ENCODE assay signal across 11 mouse cellular contexts in the genomic region with DNA sequence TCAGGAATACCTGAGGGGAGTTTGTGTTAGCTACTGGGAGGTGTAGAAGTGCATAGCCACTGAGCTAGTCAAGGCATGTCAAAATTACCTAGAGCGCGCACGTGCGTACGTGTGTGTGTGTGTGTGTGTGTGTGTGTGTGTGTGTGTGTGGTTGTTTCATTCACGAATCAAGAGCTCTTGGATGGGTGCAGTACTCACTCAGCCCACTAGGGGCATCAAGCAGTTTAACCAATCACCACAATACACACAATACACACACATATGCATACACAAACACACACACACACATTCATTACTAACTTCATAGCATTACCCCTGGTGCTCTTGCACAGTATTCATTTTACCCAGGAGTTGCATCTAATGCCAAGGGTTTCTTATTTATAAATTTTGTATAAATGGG.
DNase-seq lines count a peak whose midpoint lies in the region; ATAC-seq and TF ChIP-seq lines count a peak whose summit lies in the region.
"Had no signal": no experiment of that assay in that cellular context is flagged by ENCODE, and none has a peak within 500 bp of the region (broad histone marks: within the 10 kb centered on the region; RNA-seq: fewer than 3 reads in every experiment).

No protein-coding gene starts in this region.

- H3K27me3 ChIP-seq in limb, embryonic 11.5 days (ENCODE audit: control insufficient read depth, insufficient read depth, low read length), result no peaks in the 10 kb centered on the region
- H3K27me3 ChIP-seq in limb, embryonic 10.5 days (ENCODE audit: low read depth, poor library complexity, severe bottlenecking), result no peaks in the 10 kb centered on the region
- H3K27me3 ChIP-seq: CH12.LX; limb, embryonic 15.5 days had no signal

- no peak overlapping the region for H3K4me2 ChIP-seq in limb, embryonic 11.5 days (ENCODE audit: low read depth, severe bottlenecking)
- H3K4me2 ChIP-seq: limb, embryonic 15.5 days had no signal

- no peaks in the 10 kb centered on the region for H3K36me3 ChIP-seq in limb, embryonic 11.5 days (ENCODE audit: control insufficient read depth, insufficient read depth, low read length)
- H3K36me3 ChIP-seq in limb, embryonic 10.5 days, result no peaks in the 10 kb centered on the region
- H3K36me3 ChIP-seq: limb, embryonic 15.5 days had no signal

- H3K4me3 ChIP-seq in gastrocnemius, adult 2 months, result no peak overlapping the region
- no peak overlapping the region for H3K4me3 ChIP-seq in limb, embryonic 11.5 days (ENCODE audit: low read depth, low read length)
- no peak overlapping the region for H3K4me3 ChIP-seq in limb, embryonic 10.5 days
- H3K4me3 ChIP-seq: limb, embryonic 15.5 days had no signal

- no peak overlapping the region for H3K27ac ChIP-seq in gastrocnemius, adult 2 months
- no peak overlapping the region for H3K27ac ChIP-seq in limb, embryonic 11.5 days (replicated peaks; ENCODE audit: low read depth, low read length)
- no peak overlapping the region for H3K27ac ChIP-seq in limb, embryonic 10.5 days
- H3K27ac ChIP-seq: limb, embryonic 15.5 days had no signal

- no peak overlapping the region for H3K9ac ChIP-seq in limb, embryonic 11.5 days (ENCODE audit: low read length)
- H3K9ac ChIP-seq: limb, embryonic 15.5 days had no signal

- peak; percentile 15; the same call in 1 of the 2 replicates for TF ChIP-seq CTCF in gastrocnemius, adult 2 months (IDR thresholded peaks at IDR 0.05)

- WGBS in limb, embryonic 11.5 days, result 93% methylated on average over 6 of the region's 6 CpGs
- 84% methylated on average over 6 of the region's 6 CpGs for WGBS in limb, embryonic 10.5 days

- ATAC-seq in limb, embryonic 11.5 days (ENCODE audit: insufficient number of reproducible peaks, low FRiP score, low TSS enrichment, low read depth), result no peak

- no peaks in the 10 kb centered on the region for H3K9me3 ChIP-seq in limb, embryonic 11.5 days (ENCODE audit: control insufficient read depth, low read length)
- H3K9me3 ChIP-seq in limb, embryonic 10.5 days (replicated peaks), result no peaks in the 10 kb centered on the region
- H3K9me3 ChIP-seq: limb, embryonic 15.5 days had no signal

- intact Hi-C loops in gastrocnemius, adult 2 months (cut with DNase I), result no loop called here
- intact Hi-C loops in left cerebral cortex, postnatal 10 days (cut with DNase I), result no loop called here

- H3K4me1 ChIP-seq in limb, embryonic 11.5 days (ENCODE audit: control insufficient read depth, insufficient read depth, low read length), result no peaks in the 10 kb centered on the region
- no peaks in the 10 kb centered on the region for H3K4me1 ChIP-seq in limb, embryonic 10.5 days
- H3K4me1 ChIP-seq: limb, embryonic 15.5 days had no signal

- no peak for DNase-seq in gastrocnemius, adult 2 months
- no peak for DNase-seq in gastrocnemius, adult 18-20 months (ENCODE audit: low spot score)
- DNase-seq in limb, embryonic 11.5 days (ENCODE audit: low spot score), result peak; percentile 34
- DNase-seq in limb, embryonic 10.5 days (ENCODE audit: low spot score), result no peak
- DNase-seq in ES-CJ7 (ENCODE audit: low read depth, low spot score), result peak; percentile 65
- peak; percentile 18 for DNase-seq in embryo, embryonic 10.5 days (ENCODE audit: low spot score)
- no peak for DNase-seq in spleen, adult 12 weeks (ENCODE audit: low spot score)
- DNase-seq in left cerebral cortex, postnatal 10 days (ENCODE audit: extremely low spot score in 1 of 2, low spot score in 2 of 2), result no peak
- DNase-seq: right cerebral cortex, adult 18-20 months had no signal

Comparison
In these comparisons a context has a peak if more than half of its experiments do, and no peak if none do; other contexts are left out.
1. DNase-seq: peak in limb, embryonic 11.5 days (single experiment), ES-CJ7 (single experiment) and embryo, embryonic 10.5 days (single experiment); none in gastrocnemius, adult 2 months (single experiment), gastrocnemius, adult 18-20 months (single experiment), limb, embryonic 10.5 days (single experiment), spleen, adult 12 weeks (single experiment) and left cerebral cortex, postnatal 10 days (0 of 2).